Mouse (Mus musculus): ENCODE data around the gene Slc23a2.

DNA sequence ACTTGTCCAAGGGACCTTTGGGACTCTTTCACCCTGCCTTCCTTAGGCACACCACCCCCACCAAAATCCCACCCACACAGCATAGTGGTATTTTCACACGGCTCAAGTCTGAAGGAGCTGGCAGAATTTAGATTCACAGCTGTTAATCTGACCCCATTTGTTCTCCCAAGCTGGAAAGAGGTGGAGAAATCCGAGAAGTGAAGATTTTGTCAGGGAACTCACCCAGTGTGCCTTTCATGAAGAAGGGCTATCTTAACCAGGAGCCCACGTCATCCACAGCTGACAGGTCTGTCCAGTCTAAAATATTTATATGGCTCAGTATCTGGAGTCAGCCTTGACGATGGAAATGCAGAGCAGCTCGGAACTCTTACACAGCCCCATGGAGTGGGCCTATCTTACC lies 108.6 kb downstream of the Slc23a2 start:
- TF ChIP-seq CTCF (IDR thresholded peaks at IDR 0.05; ENCODE audit: borderline replicate concordance, insufficient read depth, low read length) (no peak), POLR2A (IDR thresholded peaks at IDR 0.05; ENCODE audit: low read depth, low read length) (no peak)

Data from embryonic fibroblast, embryonic 13.5 days (primary cell).